Mouse (Mus musculus): ENCODE measurements around the gene Vps11.
A peak's percentile ranks its signal among the peaks of the same experiment; 100 is the strongest.
"Not testable (repeated sequence)": the region's sequence is repeated elsewhere in the genome, so short reads cannot be mapped to it uniquely, and the experiment has no call there.

Vps11 gene

GRCm38 (mm10) chr9:44361190-44361917 is at the start of gene Vps11:
Vps11 (minus strand) TSS chr9:44361670.
- peak; percentile 94 to 97 for DNase-seq

GRCm38 (mm10) chr9:44410647-44411336 is 49.3 kb upstream of the Vps11 start:
- no peak for DNase-seq

GRCm38 (mm10) chr9:44408693-44409092 is 47.2 kb upstream of the Vps11 start:
- not testable (repeated sequence) for DNase-seq

DNA sequence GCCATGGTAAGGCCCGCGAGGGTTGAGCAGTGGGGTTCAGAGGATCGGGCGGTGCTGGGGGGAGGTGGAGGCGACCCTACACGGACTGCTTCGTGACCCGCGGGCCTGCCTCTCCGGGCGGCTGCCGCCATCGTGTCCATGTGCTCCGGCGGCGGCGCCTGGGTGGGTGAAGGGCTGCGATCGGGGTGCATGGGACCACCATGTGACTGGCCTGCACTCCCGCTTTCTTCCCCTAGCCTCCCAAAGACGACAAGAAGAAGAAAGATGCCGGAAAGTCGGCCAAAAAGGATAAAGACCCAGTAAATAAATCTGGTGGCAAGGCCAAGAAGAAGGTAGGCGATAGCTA is 46.3 kb upstream of the Vps11 start:
- DNase-seq, result no peak

GRCm38 (mm10) chr9:44406906-44407751 is 45.7 kb upstream of the Vps11 start, which contains the start of the genes Rps25 and Trappc4:
Rps25 (plus strand) TSS chr9:44407139.
Trappc4 (minus strand) TSS chr9:44407600.
- peak; percentile 93 to 94 for DNase-seq

DNA sequence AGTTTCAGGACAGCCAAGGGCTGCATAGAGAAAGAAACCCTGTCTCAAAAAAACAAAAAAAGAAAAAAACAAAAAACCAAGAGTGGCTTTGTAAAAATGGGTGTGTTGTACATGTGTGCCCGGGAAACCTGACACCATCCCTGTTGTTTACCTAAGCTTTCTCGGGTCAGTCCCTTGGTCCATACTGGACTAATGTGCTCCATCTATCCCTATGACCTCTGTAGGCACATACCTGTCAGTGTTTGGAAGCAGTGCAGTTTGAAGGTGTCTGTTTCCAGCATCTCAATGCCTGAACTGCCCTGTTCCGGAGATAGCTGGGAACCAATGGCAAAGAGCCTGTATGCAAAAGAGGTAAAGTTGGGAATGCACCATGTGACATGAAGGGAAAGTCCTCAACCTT is 43.5 kb upstream of the Vps11 start:
- DNase-seq, result no peak

GRCm38 (mm10) chr9:44401081-44401480 is 39.6 kb upstream of the Vps11 start:
- DNase-seq, result no peak

DNA sequence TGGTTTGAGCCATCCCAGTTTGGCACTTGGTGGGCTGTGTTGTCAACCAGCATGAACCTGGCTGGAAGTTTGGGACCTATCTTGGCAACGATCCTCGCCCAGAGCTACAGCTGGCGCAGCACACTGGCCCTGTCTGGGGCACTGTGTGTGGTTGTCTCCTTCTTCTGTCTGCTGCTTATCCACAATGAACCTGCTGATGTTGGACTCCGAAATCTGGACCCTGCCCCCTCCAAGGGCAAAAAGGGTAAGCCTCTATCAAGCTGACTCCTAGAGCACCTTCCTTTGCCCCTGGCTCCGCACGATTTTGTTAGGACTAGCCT is 38.3 kb upstream of the Vps11 start:
- no peak for DNase-seq

DNA sequence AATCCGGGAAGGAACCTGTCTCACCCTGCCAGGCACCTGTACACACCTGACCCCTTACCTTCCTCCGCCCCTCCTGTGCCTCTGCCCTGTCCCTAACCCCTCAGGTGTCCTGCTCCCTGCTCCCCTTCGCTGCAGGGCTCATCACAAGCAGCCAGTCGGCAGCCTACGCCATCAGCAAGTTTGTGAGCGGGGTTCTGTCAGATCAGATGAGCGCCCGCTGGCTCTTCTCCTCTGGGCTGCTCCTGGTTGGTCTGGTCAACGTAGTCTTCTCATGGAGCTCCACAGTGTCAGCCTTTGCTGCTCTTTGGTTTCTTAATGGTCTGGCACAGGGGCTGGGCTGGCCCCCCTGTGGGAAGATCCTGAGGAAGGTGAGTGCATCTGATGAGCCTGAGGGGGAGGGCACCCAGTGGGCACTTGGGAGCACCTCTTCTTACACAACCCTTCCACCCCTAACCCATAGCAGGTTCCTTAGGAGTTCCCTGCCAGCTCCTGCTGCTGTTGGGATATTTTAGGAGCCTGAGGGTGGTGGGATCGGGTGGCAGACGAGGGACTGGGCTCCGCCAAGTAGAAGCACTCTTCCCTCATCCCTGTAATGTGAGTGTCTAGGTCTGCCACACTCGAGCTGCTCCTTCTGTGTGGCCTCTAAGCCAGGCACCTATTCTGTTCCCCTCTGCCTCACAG is 37.8 kb upstream of the Vps11 start:
- peak in 1 of 2 experiments; percentile 21 for DNase-seq

- no peak for DNase-seq
Measured at GRCm38 (mm10) chr9:44398551-44398950, 37.1 kb upstream of the Vps11 start.

- DNase-seq, result no peak
Measured at GRCm38 (mm10) chr9:44398087-44398486, 36.6 kb upstream of the Vps11 start.

- peak; percentile 95 to 97 for DNase-seq
Measured at GRCm38 (mm10) chr9:44396684-44397411, 35.4 kb upstream of the Vps11 start, which contains the start of gene Slc37a4. Slc37a4 (plus strand) TSS chr9:44396852.

GRCm38 (mm10) chr9:44391466-44391865 is 30.0 kb upstream of the Vps11 start:
- peak; percentile 71 to 88 for DNase-seq

DNA sequence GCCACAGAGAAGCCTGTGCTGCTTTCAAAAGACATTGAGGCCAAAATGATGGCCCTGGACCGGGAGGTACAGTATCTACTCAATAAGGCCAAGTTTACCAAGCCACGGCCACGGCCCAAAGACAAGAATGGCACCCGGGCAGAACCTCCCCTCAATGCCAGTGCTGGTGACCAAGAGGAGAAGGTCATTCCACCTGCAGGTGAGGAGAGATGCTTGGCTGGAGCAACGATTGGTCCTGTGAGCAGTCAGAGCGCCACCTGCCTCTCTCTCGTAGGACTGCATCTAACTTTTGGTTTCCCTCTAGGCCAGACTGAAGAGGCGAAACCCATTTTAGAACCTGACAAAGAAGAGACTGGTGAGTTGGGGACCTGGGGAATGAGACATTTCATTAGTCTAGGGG is 27.8 kb upstream of the Vps11 start:
- peak; percentile 78 to 85 for DNase-seq

- peak in 1 of 2 experiments; percentile 19 for DNase-seq
Measured at GRCm38 (mm10) chr9:44387221-44387620, 25.8 kb upstream of the Vps11 start.

- DNase-seq, result peak in 1 of 2 experiments; percentile 7
Measured at GRCm38 (mm10) chr9:44384596-44384995, 23.1 kb upstream of the Vps11 start.

DNA sequence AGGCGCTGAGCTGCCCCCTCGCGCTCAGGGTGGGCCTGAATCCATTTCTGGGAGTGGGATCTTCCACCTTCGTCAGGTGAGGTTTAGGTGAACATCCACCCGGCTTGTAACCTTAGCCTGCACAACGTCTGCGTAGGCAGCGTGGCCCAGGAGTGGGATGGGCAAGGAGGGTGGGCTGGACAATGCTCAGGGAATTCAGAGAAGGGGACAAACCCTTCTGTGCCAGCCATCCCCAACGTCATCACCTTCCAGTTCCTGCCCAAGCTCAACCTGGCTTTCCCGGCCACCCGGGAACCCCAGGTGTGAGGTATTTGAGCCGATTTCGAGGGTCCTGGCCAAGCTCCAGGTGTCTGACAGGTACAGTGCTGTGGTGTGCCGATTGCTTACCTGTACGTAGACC is 18.4 kb upstream of the Vps11 start:
- DNase-seq, result peak in 1 of 2 experiments; percentile 57

DNA sequence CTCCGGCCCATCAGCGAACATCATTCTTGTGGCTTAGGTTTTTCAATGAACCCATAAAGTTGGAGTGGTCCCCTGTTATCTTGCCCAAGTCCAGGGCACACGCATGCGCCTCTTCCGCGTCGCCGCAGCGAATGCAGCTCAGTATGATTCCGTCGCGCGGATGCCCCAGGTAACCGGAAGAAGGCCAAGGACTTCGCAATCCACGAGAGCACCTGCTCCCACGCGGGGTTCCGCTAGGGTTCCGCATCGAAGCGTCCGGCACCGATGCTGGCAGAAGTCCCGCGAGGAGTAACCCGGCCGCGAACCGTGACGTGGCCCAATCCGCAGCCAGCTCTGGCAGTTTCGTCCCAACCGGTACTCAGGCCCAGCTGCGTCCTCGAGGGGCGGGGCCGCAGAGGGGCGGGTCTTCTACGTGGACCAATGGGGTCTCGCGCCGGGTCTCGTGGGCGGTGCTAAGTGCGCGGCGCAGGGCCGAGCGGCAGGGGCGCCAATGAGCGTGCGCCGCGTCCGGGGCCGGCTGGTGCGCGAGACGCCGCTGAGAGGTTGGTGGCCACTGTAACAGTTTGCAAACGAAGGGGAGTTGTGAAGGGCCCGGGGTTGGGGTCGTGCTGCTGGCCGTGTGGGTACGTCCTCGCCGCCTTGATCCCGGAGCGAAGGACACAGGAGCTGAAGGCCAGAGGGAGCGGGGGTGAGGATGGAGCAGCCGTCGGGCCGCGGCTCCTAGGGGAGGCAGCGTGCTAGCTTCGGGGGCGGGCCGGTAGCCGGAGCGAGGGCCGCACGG is 17.8 kb upstream of the Vps11 start, which contains the start of gene Hyou1:
TSS of gene Hyou1 (plus strand) at position 437 of the 781 bp plus-strand sequence.
- peak; percentile 100 for DNase-seq

GRCm38 (mm10) chr9:44378153-44378730 is 16.8 kb upstream of the Vps11 start:
- no peak for DNase-seq

GRCm38 (mm10) chr9:44377335-44377734 is 15.9 kb upstream of the Vps11 start:
- not testable (repeated sequence) for DNase-seq

- DNase-seq, result no peak
Measured at GRCm38 (mm10) chr9:44376141-44376540, 14.7 kb upstream of the Vps11 start.
